Mouse (Mus musculus): ENCODE results near the gene Prph2. TPM values are rescaled to one million over a fixed set of nuclear protein-coding genes. Genes with fewer than 3 reads are reported as not detected.

The Prph2 gene
- polyA plus RNA-seq, 1 experiment from 2014 or later = not detected

DNA sequence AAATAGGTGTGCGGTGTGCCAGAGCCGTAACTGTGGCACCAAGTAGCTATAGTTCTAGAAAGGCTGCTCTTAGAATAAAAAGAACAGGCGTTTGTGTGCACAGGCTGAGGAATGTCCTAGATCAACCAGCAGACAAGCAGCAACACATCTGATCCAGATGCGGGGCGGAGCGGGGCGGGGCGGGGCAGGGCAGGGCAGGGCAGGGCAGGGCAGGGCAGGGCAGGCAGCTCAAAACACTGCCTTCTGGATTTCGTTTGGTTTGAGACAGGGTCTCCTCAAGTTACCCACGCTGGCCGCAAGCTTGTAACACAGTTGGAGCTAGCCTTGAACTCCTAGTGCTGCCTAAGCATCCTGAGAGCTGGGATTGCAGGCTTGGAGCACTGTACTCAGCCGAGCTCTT lies 19.0 kb downstream of the Prph2 start:
- H3K9ac ChIP-seq (replicated peaks) = no peak overlapping the region
- H3K36me3 ChIP-seq = peaks cover 67% of the 10 kb centered on the region
- no peaks in the 10 kb centered on the region for H3K4me1 ChIP-seq (replicated peaks)
- H3K27ac ChIP-seq = no peak overlapping the region
- H3K4me2 ChIP-seq = no peak overlapping the region
- H3K27me3 ChIP-seq = no peaks in the 10 kb centered on the region
- no peaks in the 10 kb centered on the region for H3K9me3 ChIP-seq
- ATAC-seq (ENCODE audit: insufficient number of reproducible peaks, insufficient read depth, low FRiP score, low TSS enrichment, low read depth) = no peak
- 72% methylated on average over 12 of the region's 12 CpGs for WGBS
- H3K4me3 ChIP-seq (replicated peaks) = no peak overlapping the region

DNA sequence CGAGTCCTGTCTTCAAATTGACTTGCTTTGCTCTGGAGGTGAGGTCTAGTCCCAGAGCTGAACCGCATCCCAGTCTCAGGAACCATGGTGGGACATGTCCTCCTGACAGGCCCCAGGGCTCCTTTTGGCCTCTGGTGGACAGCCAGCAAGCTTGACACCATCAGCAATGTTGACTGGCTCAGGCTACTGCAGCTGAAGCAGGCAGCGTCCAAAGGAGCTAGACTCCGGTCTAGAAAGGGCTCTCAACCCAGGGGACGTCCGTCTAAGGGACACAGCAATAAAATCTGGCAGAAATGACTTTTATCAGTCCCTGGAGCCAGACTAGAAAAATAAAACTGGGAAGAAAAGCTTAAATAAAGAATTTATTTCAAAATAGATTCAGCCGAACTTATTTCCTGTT lies 19.6 kb downstream of the Prph2 start:
- no peak overlapping the region for H3K9ac ChIP-seq (replicated peaks)
- H3K4me3 ChIP-seq (replicated peaks) = no peak overlapping the region
- WGBS = 91% methylated on average over 7 of the region's 7 CpGs
- no peak overlapping the region for H3K27ac ChIP-seq
- ATAC-seq (ENCODE audit: insufficient number of reproducible peaks, insufficient read depth, low FRiP score, low TSS enrichment, low read depth) = no peak
- H3K4me1 ChIP-seq (replicated peaks) = no peaks in the 10 kb centered on the region
- H3K27me3 ChIP-seq = no peaks in the 10 kb centered on the region
- H3K9me3 ChIP-seq = no peaks in the 10 kb centered on the region
- no peak overlapping the region for H3K4me2 ChIP-seq
- H3K36me3 ChIP-seq = peaks cover 73% of the 10 kb centered on the region

DNA sequence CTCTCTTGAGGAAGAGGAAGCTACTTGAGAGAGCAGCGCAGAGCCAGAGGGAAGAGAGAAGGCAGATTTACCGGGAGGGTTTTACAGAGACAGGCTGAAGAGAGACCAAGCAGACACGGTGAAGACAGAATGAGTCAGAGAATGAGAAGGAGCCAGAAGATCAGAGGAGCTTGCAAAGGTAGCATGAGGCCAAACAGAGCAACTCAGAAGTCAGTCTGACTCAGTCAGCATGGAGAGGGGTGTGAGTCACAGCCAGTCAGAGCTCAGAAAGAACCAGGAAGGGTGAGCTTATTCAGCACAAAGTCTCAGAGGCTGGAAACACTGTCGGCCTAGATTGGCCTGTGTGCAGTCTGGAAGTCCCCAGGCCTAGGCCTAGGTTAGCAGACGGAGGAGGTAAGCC lies 22.7 kb downstream of the Prph2 start:
- no peaks in the 10 kb centered on the region for H3K27me3 ChIP-seq
- no peak overlapping the region for H3K9ac ChIP-seq (replicated peaks)
- H3K4me3 ChIP-seq (replicated peaks) = no peak overlapping the region
- 96% methylated on average over 5 of the region's 5 CpGs for WGBS
- H3K4me2 ChIP-seq = no peak overlapping the region
- no peak for ATAC-seq (ENCODE audit: insufficient number of reproducible peaks, insufficient read depth, low FRiP score, low TSS enrichment, low read depth)
- peaks cover 100% of the 10 kb centered on the region for H3K36me3 ChIP-seq
- no peaks in the 10 kb centered on the region for H3K9me3 ChIP-seq
- H3K4me1 ChIP-seq (replicated peaks) = no peaks in the 10 kb centered on the region
- H3K27ac ChIP-seq = no peak overlapping the region

DNA sequence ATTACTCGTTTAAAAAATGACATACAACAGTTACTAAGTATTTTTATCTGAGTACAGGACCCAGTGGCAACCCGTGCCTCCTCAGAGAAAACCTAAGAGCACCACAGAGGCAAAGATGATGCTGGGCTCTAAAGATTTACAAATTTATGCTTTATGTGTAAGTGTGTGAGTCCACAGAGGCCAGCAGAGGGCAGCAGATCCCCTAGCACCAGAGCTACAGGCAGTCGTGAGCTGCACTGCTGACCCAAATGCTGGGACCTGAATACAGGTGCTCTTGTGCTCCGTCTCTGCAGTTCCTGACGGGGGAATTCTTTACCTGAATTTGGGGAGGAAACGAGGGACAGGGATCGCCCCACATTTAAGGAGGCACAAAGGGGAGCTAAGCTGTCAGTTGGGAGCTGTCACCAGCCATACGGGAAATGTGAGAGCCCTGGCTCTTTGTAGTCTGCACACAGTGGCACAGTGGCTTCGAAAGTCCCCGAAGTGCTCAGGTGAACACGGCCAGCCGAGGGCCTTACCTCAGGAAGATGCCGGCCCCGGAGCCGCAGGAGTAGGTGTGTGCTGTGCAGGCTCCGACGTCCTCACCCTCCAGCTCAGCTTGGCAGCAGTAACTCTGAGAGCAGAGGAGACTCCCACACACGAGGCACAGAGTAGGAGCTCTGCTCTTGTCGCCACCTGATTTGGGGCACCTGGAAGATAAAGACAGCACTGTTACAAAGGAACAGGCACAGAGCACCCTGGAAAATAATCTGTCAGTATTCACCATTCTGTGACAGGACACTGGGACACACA lies 23.5 kb downstream of the Prph2 start:
- H3K9ac ChIP-seq (replicated peaks) = no peak overlapping the region
- ATAC-seq (ENCODE audit: insufficient number of reproducible peaks, insufficient read depth, low FRiP score, low TSS enrichment, low read depth) = no peak
- H3K27me3 ChIP-seq = no peaks in the 10 kb centered on the region
- no peak overlapping the region for H3K4me3 ChIP-seq (replicated peaks)
- no peak overlapping the region for H3K4me2 ChIP-seq
- H3K4me1 ChIP-seq (replicated peaks) = no peaks in the 10 kb centered on the region
- peaks cover 100% of the 10 kb centered on the region for H3K36me3 ChIP-seq
- H3K9me3 ChIP-seq = no peaks in the 10 kb centered on the region
- 80% methylated on average over 19 of the region's 19 CpGs for WGBS
- H3K27ac ChIP-seq = no peak overlapping the region

DNA sequence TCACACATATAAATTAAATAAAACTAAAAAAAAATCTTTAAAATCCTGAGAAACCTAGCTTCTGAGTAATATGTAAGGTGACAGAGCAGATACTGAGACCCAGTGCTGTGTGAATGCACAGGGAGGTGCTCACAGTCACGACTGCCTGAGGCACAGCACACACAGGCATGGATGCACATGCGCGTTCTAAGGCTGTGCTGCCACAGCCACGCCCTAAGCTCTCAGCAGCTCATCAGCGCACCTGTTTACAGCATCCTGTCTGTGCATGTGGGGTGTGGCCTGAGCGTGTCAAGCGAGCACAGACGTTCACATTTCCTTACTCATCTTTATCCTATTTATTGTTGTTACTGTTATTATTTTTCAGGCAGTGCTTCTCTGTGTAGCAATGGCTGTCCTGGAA lies 30.2 kb downstream of the Prph2 start:
- Histone ChIP-seq H3K4me1 (replicated peaks) (no peaks in the 10 kb centered on the region), H3K9me3 (no peaks in the 10 kb centered on the region), H3K9ac (replicated peaks) (no peak overlapping the region), H3K4me3 (replicated peaks) (no peak overlapping the region), H3K27ac (no peak overlapping the region), H3K27me3 (no peaks in the 10 kb centered on the region), H3K36me3 (peaks cover 99% of the 10 kb centered on the region), H3K4me2 (no peak overlapping the region)
- 92% methylated on average over 8 of the region's 8 CpGs for WGBS
- no peak for ATAC-seq (ENCODE audit: insufficient number of reproducible peaks, insufficient read depth, low FRiP score, low TSS enrichment, low read depth)

DNA sequence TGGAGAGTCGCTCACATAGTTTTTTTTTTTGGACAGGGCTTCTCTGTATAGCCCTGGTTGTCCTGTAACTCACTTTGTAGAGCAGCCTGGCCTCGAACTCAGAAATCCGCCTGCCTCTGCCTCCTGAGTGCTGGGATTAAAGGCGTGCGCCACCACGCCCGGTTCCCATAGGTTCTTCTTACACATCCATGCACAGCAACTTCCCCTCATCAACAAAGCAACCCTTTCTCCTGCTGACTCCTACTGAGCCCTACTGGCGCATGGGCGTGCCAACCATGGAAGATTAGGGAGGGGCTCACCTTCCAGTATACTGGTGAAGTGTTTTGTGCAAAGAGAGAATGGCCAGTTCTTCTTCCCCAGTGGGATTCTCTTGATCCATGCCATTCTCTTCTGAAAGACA lies 32.2 kb downstream of the Prph2 start:
- Histone ChIP-seq H3K9ac (replicated peaks) (no peak overlapping the region), H3K27me3 (no peaks in the 10 kb centered on the region), H3K9me3 (no peaks in the 10 kb centered on the region), H3K36me3 (peaks cover 99% of the 10 kb centered on the region), H3K4me2 (no peak overlapping the region), H3K27ac (no peak overlapping the region), H3K4me3 (replicated peaks) (no peak overlapping the region), H3K4me1 (replicated peaks) (no peaks in the 10 kb centered on the region)
- ATAC-seq (ENCODE audit: insufficient number of reproducible peaks, insufficient read depth, low FRiP score, low TSS enrichment, low read depth) = no peak
- 97% methylated on average over 9 of the region's 9 CpGs for WGBS

DNA sequence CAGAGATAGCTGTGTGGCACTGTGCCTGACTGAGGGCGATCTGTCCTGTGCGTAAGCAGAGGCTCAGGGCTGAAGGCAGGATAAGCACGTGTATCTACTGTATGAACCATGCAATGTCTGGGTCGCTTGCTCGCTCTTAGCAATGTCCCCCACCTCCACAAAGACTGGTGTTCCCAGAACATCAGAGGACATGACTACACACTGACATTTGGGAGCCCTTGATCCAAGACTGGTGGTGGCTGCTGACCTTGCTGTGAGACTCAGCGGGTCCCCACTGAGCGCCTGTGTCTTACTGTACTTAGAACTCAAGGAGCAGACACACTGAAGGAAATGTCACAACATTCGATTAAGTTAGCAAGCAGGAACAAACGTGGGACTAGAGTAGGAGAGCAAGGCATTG lies 36.0 kb downstream of the Prph2 start:
- Histone ChIP-seq H3K4me2 (no peak overlapping the region), H3K36me3 (peaks cover 84% of the 10 kb centered on the region), H3K9ac (replicated peaks) (no peak overlapping the region), H3K4me1 (replicated peaks) (no peaks in the 10 kb centered on the region), H3K4me3 (replicated peaks) (no peak overlapping the region), H3K9me3 (no peaks in the 10 kb centered on the region), H3K27ac (no peak overlapping the region), H3K27me3 (no peaks in the 10 kb centered on the region)
- no peak for ATAC-seq (ENCODE audit: insufficient number of reproducible peaks, insufficient read depth, low FRiP score, low TSS enrichment, low read depth)
- WGBS = 95% methylated on average over 9 of the region's 9 CpGs

DNA sequence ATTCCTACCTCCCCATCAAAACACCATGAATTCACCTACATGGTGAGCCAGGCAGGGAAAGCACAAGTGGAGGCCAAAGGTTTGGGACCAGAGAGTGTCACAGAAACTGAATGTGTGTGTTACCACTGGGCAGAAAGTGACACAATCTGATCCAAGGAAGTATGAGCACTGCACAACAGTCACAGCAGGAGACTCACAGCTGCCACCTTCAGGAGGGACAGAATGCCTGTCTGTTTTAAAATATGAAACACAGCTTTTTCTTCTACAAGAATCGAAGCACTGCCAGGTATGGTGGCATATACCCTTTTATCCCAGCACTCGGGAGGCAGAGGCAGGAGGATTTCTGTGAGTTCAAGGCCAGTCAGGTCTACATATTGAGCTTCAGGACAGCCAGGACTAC lies 47.8 kb downstream of the Prph2 start:
- no peaks in the 10 kb centered on the region for H3K9me3 ChIP-seq
- H3K4me2 ChIP-seq = no peak overlapping the region
- ATAC-seq (ENCODE audit: insufficient number of reproducible peaks, insufficient read depth, low FRiP score, low TSS enrichment, low read depth) = no peak
- peaks cover 99% of the 10 kb centered on the region for H3K36me3 ChIP-seq
- H3K4me1 ChIP-seq (replicated peaks) = no peaks in the 10 kb centered on the region
- H3K27me3 ChIP-seq = no peaks in the 10 kb centered on the region
- no peak overlapping the region for H3K9ac ChIP-seq (replicated peaks)
- no peak overlapping the region for H3K27ac ChIP-seq
- WGBS = 91% methylated on average over 2 of the region's 2 CpGs
- H3K4me3 ChIP-seq (replicated peaks) = no peak overlapping the region

DNA sequence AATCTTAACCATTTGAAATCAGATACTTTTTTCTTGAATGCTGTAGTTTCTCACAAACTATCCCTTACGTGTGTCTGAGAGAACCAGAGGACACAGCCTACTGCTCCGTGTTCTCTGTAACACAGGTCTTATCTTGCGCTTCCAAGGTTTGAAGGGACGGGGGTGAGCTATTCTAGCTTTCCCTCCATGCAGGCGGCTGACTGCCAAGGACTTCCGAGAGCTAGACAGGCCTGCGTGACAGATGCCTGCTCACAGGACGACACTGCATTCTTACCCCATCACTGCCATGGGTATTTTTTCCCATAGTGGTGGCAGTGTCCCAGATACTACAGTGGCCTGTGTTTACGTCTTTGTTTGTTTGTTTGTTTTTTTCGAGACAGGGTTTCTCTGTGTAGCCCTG lies 50.0 kb downstream of the Prph2 start:
- Histone ChIP-seq H3K4me2 (no peak overlapping the region), H3K4me1 (replicated peaks) (no peaks in the 10 kb centered on the region), H3K4me3 (replicated peaks) (no peak overlapping the region), H3K27me3 (no peaks in the 10 kb centered on the region), H3K36me3 (peaks cover 99% of the 10 kb centered on the region), H3K9me3 (no peaks in the 10 kb centered on the region), H3K9ac (replicated peaks) (no peak overlapping the region), H3K27ac (no peak overlapping the region)
- WGBS = 90% methylated on average over 10 of the region's 10 CpGs
- no peak for ATAC-seq (ENCODE audit: insufficient number of reproducible peaks, insufficient read depth, low FRiP score, low TSS enrichment, low read depth)

DNA sequence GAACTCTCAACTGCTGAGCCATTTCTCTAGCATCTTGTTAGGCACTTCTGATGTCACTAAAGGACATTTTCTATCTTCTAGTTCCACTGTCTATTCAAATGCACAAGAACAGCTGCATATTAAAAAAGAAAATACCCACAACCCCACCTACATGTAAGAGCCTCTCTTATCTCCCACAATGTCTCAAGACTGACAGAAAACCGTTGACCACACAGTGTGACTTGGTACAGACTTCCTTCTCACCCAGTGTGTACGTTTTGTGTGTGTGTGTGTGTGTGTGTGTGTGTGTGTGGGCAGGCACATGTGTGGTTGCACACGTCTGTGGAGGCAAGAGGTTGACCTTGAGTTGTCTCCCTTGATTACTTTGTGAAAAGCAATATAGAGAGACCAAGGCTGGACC lies 51.9 kb downstream of the Prph2 start:
- Histone ChIP-seq H3K9ac (replicated peaks) (no peak overlapping the region), H3K4me2 (no peak overlapping the region), H3K4me1 (replicated peaks) (no peaks in the 10 kb centered on the region), H3K27me3 (no peaks in the 10 kb centered on the region), H3K36me3 (peaks cover 99% of the 10 kb centered on the region), H3K27ac (no peak overlapping the region), H3K9me3 (no peaks in the 10 kb centered on the region), H3K4me3 (replicated peaks) (no peak overlapping the region)
- WGBS = 91% methylated on average over 3 of the region's 3 CpGs
- no peak for ATAC-seq (ENCODE audit: insufficient number of reproducible peaks, insufficient read depth, low FRiP score, low TSS enrichment, low read depth)

DNA sequence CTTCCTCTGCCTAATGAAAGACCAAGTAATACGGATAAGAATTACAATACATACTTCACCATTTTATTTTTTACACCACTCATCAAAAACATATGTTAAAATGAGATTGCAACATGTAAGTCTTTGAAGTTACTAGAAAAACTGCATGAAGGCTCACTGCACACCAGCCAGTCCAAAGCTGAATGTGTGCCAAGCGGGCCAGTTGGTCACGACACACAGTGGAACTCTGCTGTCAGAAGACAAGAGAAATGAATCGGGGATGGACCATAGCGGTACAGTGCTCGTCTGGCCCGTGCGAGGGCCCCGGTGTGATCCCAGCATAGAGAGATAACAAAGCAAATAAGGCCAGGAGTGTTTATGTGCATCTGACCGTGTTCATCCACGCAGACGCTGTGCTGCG lies 52.9 kb downstream of the Prph2 start:
- H3K27me3 ChIP-seq = no peaks in the 10 kb centered on the region
- WGBS = 94% methylated on average over 13 of the region's 13 CpGs
- no peaks in the 10 kb centered on the region for H3K9me3 ChIP-seq
- H3K9ac ChIP-seq (replicated peaks) = no peak overlapping the region
- H3K27ac ChIP-seq = no peak overlapping the region
- no peak overlapping the region for H3K4me3 ChIP-seq (replicated peaks)
- no peak for ATAC-seq (ENCODE audit: insufficient number of reproducible peaks, insufficient read depth, low FRiP score, low TSS enrichment, low read depth)
- peaks cover 99% of the 10 kb centered on the region for H3K36me3 ChIP-seq
- H3K4me2 ChIP-seq = no peak overlapping the region
- H3K4me1 ChIP-seq (replicated peaks) = no peaks in the 10 kb centered on the region

DNA sequence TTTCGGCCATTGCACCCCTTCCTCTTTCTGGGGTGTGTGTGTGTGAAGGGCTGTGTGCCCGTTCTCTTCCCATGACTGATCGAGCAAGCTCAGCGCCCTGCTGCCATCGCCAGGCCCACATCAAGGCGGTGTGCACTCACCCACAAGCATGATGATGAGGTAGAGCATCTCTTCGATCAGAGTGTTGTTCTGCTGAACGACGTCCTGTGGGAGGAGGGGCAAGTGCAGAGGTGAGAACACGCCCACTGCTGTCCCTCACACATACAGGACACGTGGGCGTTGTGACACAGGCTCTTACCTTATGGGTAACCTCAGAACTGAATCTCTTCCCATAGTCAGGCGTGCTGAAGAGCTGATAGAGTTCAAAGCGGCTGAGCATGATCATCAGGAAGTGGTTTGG lies 56.6 kb downstream of the Prph2 start:
- Histone ChIP-seq H3K9me3 (no peaks in the 10 kb centered on the region), H3K4me3 (replicated peaks) (no peak overlapping the region), H3K4me2 (no peak overlapping the region), H3K4me1 (replicated peaks) (no peaks in the 10 kb centered on the region), H3K27me3 (no peaks in the 10 kb centered on the region), H3K36me3 (peaks cover 99% of the 10 kb centered on the region), H3K9ac (replicated peaks) (no peak overlapping the region), H3K27ac (no peak overlapping the region)
- whole genome bisulfite sequencing = 91% methylated on average over 14 of the region's 14 CpGs
- ATAC-seq (ENCODE audit: insufficient number of reproducible peaks, insufficient read depth, low FRiP score, low TSS enrichment, low read depth) = no peak

Measured in limb, embryonic 12.5 days (tissue).